Mouse (Mus musculus) inflammation-experienced regulatory T-cells (primary cell): ENCODE measurements around the gene Pou6f1. TPM values are rescaled to one million over a fixed set of nuclear protein-coding genes. Genes with fewer than 3 reads are reported as not detected.

Source experiments
- polyA plus RNA-seq, 2 experiments: library from polyadenylated mRNA; unstranded; fragments of 100-300 nt; shearing (Covaris generic); gene quantifications; one replicate each; pipeline ENCODE4 v1.2.1; 2017

The Pou6f1 gene
- polyA plus RNA-seq = 10 to 100 TPM; 20.7 to 34.9 TPM

GRCm38 (mm10) chr15:100599276-100600046 lies at the start of gene Pou6f1:
Gene Pou6f1 (minus strand): TSS chr15:100599984.

GRCm38 (mm10) chr15:100636700-100637501 lies 37.1 kb upstream of the Pou6f1 start, which contains the start of gene Smagp:
Gene Smagp (minus strand): TSS chr15:100636940.

GRCm38 (mm10) chr15:100614996-100615824 lies 15.4 kb upstream of the Pou6f1 start, which contains the start of gene Dazap2:
Gene Dazap2 (plus strand): TSS chr15:100615349.

GRCm38 (mm10) chr15:100551326-100552307 lies 48.2 kb downstream of the Pou6f1 start, which contains the start of gene Tfcp2:
Gene Tfcp2 (minus strand): TSS chr15:100552008.

Other genes starting within 250 kb of the Pou6f1 start
- 1 to 10 TPM in 1 of 2 experiments, not detected in 1; 1.9 TPM for gene Methig1, start 246.8 kb downstream of the Pou6f1 start, polyA plus RNA-seq
- not detected for gene Mettl7a2, start 246.8 kb downstream of the Pou6f1 start, polyA plus RNA-seq
- gene Higd1c, start 235.4 kb downstream of the Pou6f1 start, polyA plus RNA-seq = under 1 TPM in 1 of 2 experiments, not detected in 1; 0.78 TPM
- gene Gm5475, start 177.8 kb downstream of the Pou6f1 start, polyA plus RNA-seq = 1 to 10 TPM in 1 of 2 experiments, under 1 TPM in 1; 0.68 to 2.5 TPM
- 10 to 100 TPM; 23.2 to 36.7 TPM for gene Slc11a2, start 174.9 kb downstream of the Pou6f1 start, polyA plus RNA-seq
- gene Letmd1, start 131.0 kb downstream of the Pou6f1 start, polyA plus RNA-seq = 10 to 100 TPM; 38.1 to 40.7 TPM
- 1 to 10 TPM; 4.3 to 8.5 TPM for gene Csrnp2, start 104.5 kb downstream of the Pou6f1 start, polyA plus RNA-seq
- 10 to 100 TPM in 1 of 2 experiments, 1 to 10 TPM in 1; 10.0 to 10.5 TPM for gene Tfcp2, start 48.0 kb downstream of the Pou6f1 start, polyA plus RNA-seq
- gene Dazap2, start 15.4 kb upstream of the Pou6f1 start, polyA plus RNA-seq = 100 to 1,000 TPM; 557 to 627 TPM
- 1 to 10 TPM in 1 of 2 experiments, under 1 TPM in 1; 0.82 to 1.4 TPM for gene Smagp, start 37.0 kb upstream of the Pou6f1 start, polyA plus RNA-seq
- 100 to 1,000 TPM; 640 to 761 TPM for gene Bin2, start 69.6 kb upstream of the Pou6f1 start, polyA plus RNA-seq
- gene Cela1, start 87.9 kb upstream of the Pou6f1 start, polyA plus RNA-seq = 10 to 100 TPM in 1 of 2 experiments, 1 to 10 TPM in 1; 4.3 to 14.3 TPM
- gene Galnt6, start 129.4 kb upstream of the Pou6f1 start, polyA plus RNA-seq = 100 to 1,000 TPM; 148 to 178 TPM
- 10 to 100 TPM; 12.1 to 17.9 TPM for gene Slc4a8, start 161.8 kb upstream of the Pou6f1 start, polyA plus RNA-seq